Mouse (Mus musculus) stomach, postnatal 0 days (tissue): Measurements from ENCODE around the gene Sema3b.

Source experiments
- CTCF ChIP-seq: IDR thresholded peaks from 2 replicates; pipeline ENCODE4 v1.5.1; 2016; ENCODE audit warnings: antibody characterized with exemption, low read depth, mild to moderate bottlenecking, moderate library complexity
- EP300 ChIP-seq: optimal IDR thresholded peaks from 2 replicates; pipeline ENCODE3; 2016; ENCODE audit warnings: antibody characterized with exemption

DNA sequence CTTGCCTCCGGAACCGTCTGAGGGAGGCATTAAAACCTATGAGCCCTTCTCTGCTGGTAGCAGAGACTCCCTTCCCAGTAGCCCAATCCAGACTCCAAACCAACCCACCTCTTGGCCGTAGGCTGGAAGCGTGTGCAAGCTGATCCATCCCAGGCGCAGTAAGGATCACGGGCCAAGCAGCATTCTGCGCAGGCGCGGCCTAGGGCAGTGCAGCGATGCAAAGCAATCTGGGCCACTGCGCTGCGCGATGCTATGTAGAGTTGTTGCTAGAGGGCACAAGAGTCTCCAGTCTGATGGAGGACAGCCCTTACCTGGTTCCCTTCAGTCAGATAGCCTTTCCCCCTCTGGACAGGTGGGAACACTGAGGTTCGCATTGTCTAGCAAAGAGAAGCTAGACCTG lies 9.2 kb downstream of the Sema3b start:
- TF ChIP-seq CTCF, result no peak
- no peak for TF ChIP-seq EP300
